Mouse (Mus musculus): ENCODE measurements at regions not wholly inside any gene's neighbourhood (a gene's known extent, or its start where the extent isn't known, plus 50 kb on each side); places are given as distances from the start of the nearest gene placed in this dataset.

DNA sequence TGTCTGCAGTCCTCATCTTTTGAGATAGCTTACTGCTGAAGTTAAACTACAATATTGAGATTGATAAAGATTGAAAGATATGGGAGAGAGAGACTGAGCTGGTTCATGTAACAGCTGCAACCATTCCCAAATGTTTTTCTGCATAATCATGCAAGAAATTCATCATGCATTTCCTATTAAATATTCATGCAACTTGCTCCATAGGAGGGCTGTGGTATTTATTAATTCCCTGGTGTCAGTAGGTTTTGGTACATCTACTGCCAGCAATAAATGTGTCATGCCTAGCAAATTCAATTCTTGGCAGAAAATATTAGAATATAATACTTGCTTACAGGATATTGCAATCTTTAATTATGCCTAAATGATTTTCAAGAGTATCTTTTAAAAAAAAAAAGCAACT is 125.5 kb upstream of the Rbms1 start:
- DNase-seq (ENCODE audit: low spot score): no peak

DNA sequence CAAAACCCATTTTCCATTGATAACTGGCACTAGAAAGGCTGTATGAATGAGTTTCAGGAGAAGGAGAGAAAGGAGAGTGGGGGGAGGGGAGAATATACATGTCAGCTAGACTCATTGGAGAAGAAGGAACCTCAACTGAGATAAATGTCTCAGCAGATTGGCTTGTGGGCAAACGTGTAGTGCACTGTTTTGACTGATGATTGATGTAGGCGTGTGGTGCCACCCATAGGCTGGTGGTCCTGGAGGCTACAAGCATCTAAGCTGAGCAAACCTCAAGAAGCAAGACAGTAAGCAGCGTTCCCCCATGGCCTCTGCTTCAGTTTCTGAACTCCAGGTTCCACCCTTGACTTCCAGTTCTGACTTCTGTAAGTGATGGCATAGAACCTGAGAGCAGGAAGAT is 121.8 kb upstream of the Rbms1 start:
- no peak for DNase-seq (ENCODE audit: low spot score)

DNA sequence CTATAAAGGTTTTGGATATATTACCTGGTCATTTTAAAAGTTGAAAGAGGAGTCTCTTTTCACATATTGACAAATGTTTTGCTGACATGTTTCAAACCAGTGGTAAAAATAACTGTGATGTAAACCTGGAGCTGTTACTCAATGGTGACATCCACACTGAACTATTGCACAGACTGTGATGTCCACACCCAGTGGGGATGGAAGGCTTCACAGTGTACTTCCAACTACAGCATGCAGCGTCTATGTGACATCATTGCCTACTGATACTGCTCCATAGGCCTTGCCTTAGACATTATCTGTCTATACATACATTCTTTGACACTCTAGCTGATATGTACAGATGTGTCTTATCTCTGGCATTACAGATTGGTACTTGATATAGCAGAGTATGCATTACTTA is 120.1 kb upstream of the Rbms1 start:
- no peak for DNase-seq (ENCODE audit: low spot score)

DNA sequence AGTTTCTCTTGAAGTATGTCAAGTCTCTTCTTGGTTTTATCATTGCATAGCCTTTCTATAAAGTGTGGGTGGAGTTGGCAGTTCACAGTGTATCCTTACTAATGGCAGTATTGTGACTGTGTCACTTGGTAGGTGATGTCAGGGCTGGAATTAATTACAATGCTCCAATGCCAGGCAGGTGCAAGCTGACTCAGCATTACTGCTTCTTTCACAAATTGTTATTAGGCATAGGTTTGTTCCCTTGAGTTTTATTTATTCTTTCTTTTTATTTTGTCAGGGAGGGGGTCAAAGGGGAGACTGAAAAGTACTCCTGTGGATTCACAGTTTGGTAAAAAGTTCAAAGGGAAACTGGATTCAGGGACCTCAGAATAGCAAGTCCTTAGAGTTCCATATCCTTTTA is 119.6 kb upstream of the Rbms1 start:
- no peak for DNase-seq (ENCODE audit: low spot score)

DNA sequence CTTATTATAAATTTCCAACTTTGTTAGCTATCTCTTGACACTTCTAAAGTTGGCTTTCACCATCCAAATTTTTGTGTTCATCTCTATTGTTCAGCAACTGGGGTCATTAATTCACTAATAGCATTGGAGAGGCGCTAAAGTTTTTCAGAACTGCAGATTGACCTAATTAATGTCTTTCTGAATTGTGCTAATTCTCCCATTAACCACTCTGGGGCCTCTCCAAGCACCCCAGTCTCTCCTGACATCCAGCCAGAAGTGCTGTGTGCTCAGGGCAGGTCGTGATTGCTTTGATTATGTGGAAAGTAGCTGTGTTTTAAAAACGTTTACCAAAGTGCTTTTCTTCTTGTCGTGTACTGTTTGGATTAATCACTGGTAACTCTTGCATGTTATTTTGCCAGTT is 117.0 kb upstream of the Rbms1 start:
- no peak for DNase-seq (ENCODE audit: low spot score)

DNA sequence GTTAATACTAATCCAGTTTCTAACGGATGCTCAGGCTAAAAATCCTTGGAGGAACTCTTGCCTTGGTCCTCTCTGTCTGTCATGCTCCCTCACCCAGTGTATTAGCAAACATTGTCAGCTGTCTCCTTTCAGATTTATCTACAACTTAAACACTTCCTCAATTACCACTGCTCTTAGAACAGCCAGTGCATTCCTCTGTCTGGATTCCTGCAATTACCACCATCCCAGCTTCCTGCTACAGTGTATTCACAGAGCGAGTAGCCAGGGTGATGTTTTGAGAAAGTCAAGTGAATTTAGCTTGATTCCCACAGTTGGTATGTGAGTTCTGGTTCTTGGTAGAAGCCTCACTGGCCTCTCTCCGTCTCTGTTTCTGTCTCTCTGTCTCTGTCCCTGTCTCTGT is 108.0 kb upstream of the Rbms1 start:
- DNase-seq (ENCODE audit: low spot score): peak; percentile 35

DNA sequence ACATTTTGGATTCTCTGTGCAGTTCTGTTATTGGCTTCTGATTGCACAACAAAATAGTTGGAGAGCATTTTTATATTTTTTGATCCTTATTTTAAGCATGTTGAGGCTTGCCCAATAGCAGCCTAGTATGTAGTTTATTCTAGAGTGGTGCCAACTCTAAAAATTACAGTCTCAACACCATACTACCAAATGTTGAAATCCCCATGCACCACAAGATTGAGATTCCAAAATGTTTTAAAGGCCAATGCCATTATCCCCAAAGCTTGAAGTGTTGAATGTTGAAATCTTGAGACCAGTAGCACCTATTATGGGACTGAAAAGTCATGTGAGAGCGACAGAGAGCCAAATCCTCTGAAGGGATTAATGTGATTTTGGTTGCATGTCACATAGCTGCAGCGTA is 104.9 kb upstream of the Rbms1 start:
- no peak for DNase-seq (ENCODE audit: low spot score)

DNA sequence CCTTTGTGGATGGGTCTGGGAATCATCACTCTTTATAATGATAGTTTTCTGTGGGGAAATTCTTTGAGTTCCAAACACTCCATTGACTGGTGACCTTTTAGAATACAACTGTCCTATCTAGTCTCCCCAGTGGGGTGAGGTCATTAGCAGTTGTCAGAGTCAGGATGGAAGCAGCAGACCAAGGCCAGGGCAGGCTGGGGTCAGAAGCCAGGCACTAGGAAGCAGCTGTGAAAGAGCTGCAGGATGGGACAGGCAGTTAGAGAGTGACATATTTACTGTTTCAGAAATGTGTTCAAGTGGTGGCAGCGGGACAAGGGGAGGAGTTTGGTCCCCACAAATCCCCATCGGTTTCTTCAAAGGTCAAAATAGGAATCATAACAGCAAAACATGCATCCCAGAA is 99.1 kb upstream of the Rbms1 start:
- peak; percentile 73 for DNase-seq (ENCODE audit: low spot score)

DNA sequence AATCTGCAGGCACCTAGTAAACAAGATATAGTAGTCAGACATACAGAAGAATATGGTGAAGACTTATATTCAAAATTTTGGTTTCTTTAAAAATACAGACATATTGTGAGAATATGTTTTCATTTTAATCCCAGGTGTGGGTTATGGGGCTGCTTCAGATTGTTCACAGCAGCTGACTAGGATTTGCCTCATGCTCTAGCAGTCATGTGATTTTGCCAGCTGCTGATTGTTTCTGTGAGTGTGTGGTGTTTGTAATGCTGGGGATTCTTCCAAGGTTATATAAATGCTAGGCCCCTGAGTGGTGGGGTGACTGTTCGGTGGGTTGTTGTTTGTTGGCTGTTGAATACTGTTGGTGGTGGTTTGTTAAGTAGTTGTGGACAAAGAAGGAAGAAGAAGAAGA is 97.9 kb upstream of the Rbms1 start:
- DNase-seq (ENCODE audit: low spot score): no peak

DNA sequence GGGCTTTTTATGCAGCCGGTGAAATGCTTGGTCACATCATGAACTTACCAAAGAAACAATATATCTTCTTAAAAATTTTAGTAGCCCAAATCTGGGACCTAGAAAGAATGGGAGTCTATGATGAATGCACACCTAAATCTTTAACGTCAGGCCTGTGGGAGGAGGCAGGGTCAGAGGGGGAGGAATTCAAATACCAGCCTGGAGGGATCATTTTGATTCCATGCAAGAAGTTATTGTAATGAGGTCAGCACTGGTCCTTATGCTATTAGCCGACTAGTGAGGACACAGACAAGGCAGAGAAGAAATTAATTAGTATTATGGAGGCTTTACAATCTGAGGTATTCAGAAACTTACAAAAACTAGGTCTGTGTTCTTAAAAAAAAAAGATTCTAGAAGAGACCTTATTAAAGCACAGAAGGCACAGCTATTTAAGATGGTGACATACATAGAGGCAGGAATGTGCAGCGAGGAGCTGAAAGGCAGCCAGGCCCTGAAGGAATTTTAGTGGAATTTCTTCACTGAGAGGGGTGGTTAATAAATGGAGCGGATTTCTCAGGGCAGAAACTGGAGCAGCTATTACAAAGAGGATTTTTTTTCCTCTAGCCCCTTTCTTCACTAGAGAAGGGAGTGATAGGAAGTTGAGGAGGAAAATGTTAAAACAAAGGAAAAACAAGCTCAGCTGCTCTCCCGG is 95.7 kb upstream of the Rbms1 start:
- DNase-seq (ENCODE audit: low spot score): peak; percentile 49

DNA sequence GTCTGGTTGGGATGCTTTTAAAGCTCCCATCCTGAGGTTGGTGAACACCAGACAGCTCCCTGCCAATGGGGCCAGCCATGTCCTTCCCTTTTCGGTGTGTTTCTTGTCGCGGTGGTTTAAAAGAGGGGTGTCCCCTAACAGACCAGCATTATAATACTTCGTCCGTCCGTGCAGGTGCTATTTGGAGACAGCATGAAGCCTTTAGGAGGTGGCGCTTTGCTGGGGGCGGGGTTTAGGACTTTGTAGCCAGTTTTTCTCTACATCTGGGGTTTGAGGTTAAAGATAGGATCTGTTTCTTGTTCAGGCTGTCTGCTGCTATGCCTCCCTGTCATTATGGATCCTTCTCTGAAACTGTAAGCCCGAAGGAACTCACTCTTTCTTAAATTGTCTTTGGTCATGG is 89.3 kb upstream of the Rbms1 start:
- no peak for DNase-seq (ENCODE audit: low spot score)

DNA sequence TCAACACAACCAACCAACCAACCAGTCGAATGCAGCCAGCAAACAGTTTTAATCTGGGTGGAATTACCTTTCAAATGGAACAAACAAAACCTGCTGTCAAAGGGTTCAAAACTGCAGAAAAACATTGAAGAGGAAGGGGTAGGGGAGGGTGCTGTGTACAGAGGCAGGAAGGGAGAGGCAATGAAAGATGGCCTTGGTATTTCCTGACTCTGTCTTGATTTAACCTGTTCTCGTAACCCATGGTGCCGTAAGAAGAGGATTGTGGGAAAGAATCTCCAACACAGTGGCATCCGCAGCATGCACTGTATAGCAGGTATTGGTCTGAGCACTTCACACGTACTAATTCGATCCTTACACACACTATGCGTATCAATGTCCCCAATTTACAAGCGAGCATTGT is 88.8 kb upstream of the Rbms1 start:
- DNase-seq (ENCODE audit: low spot score): no peak

DNA sequence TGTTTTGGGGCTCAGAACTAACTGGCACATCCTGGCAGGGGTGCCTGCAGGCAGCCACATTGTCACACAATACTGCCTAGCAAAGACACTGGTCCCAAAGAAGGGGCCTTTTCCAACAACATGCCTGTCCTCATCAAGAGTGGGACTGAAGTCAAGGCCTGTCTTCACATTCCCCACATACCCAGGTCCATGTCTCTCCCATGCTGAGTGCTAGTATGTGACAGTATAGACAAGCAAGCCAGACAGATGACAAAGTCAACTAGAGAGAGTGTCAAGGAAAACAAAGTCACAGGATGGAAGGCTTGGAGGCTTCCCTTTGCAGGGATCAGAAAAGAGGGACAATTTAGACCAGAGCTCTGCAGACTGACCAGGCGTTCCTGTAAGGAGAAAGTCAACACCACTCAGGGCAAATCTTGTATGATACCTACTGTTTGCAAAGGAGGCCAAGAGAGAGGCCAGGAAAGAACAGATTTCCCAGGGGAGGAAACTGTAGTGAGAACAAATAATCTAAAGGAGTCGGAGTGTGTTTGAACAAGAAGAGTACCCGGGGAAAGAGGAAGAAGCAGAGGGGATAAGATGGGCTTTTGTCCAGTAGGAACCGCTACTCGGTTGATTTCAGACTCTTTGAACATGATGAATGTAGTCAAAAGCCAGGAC is 83.2 kb upstream of the Rbms1 start:
- DNase-seq (ENCODE audit: low spot score): no peak

DNA sequence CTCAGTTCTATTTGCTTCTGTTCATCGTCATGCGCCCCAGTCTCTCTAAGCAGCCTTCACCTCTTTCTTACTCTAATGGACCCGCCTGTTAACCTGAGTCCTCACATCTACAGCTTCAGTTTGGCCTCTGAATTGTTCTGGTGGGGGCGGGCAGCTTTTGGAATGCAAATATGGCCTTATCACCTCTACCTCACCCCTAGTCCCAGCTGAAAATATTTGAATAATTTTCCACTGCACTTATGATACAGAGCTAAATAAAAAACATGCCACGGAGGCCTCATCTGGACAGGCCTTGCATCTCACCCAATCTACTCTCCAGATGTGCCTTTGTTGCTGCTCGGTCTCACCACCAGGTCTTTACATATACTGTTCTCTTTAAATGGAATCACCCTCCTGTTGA is 82.5 kb upstream of the Rbms1 start:
- no peak for DNase-seq (ENCODE audit: low spot score)

DNA sequence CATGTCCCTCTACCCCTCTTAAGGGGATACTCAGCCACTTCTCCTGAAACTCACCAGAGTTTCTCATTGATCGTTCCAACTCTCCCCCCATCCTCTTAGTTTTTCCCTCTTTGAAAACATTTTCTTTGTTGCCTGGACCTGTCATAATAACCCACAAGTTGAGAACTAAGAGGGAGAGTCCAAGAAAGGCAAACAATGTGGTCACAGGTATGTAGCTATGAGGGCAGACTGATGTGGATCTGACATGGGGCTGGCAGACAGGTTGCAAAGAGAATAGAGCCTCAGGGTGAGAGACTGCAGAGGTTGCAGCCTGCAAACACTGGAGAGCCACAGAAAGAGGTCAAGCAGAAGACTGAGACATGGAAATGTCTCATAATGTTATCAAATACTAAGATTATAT is 69.9 kb upstream of the Rbms1 start:
- no peak for DNase-seq (ENCODE audit: low spot score)

DNA sequence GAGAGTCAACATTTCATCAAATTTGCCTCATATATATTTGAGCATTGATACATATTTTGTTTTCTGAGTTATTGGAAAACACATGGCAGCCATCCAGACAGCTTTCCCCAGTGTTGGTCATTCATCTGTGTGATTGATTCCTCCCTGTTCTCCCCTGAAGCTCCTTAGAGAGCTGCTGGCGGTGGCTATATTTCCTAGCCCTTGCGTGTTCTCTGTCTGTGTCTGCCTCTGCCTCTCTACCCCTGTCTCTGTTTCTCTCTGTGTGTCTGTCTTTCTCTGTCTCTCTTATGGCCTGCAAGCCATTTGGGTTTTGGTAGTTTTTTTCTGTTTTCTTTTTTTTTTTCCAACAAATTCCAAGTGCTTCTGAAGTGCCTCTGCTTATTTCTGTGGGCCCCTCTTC is 66.7 kb upstream of the Rbms1 start:
- no peak for DNase-seq (ENCODE audit: low spot score)

DNA sequence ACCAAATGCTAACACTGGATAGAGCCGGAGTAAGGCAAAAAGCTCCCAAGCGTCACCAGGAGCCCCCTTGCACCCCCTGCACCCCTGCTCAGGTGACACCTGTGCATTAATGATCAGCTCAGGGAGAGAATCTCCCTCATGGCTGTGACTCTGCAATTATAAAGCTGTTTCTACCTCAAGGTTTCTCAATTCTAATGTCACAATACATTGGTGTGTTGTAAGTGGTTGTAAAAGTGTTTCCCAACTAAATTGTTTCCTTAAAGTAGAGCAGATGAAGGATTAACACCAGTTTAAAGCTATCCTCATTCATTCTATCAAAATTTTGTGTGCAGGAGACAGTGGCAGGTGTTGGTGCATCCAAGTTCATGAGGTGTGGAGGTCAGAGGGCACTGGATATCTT is 65.6 kb upstream of the Rbms1 start:
- no peak for DNase-seq (ENCODE audit: low spot score)

DNA sequence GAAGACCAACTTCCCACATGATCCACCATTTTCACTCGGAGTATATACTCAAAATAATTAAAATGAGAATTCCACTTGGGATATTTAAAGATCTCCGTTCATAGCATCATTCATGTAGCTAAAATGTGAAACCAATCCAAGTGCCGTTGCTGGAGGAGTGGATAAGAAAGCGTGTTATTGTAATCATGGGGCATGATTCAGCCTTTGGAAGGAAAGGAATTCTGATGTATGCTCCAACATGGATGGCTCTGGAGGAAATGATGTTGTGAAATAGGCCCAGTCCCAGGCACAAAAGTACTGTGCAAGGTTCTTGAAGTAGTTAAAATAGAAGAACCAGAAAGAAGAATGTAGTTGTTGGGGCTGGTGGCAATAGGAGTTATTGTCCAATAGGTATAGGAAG is 64.7 kb upstream of the Rbms1 start:
- DNase-seq (ENCODE audit: low spot score): no peak

DNA sequence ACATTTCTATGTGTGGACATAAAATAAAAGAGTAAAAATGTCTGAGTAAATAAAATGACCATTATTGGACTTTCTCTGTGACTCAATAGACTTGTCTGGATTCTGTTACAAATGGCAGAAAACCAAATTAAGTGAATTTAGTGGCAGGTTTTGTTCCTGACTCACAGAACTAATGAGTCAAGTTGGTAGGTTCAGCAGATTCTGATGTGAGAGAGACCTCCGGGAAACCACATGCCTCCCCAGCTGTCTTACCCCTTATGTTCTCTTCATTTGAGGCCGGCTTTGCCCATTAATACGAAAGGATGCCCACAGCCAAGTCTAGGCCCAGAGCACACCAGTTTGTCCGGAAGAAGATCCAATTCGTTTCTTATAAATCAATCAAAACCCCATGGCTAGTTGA is 59.4 kb upstream of the Rbms1 start:
- DNase-seq (ENCODE audit: low spot score): no peak

DNA sequence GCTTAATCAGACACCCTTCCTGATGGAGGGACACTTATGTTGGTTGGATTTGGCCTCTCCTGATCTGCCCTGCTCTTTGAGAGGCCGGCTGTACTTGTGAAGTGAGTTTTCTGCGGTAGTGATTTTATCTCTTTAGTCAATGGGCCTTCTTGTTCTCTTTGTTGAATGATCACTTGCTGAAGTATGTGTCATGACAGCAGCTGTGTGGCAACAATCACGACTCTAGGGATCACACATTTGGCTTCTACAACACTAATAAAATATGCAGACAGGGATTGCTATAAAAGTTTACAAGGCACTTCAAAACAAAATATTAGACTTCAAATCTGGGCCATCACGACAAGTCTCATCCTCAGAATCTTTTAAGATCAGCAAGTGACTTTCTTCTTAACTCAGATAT is 57.8 kb upstream of the Rbms1 start:
- DNase-seq (ENCODE audit: low spot score): no peak

DNA sequence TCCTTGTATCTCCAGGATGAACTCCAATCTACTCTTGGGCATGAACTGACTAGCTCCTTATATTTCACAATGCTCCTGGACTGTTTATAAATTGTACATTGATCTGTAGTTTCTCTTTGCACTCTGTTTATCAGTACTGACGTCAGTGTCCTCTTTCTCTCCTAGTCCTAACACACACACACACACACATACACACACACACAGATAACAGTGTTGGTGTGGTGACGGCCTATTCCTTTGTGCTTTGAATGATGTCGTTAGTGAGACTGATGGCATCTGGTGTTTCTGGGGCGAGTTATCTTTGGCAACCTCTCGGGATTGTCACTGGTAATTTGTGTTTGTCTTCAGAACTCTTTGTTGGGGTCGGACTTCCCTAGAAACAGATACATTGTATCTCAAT is 50.0 kb upstream of the Rbms1 start:
- peak; percentile 6 for DNase-seq (ENCODE audit: low spot score)

Measured in embryo, embryonic 10 days (tissue).